Mouse (Mus musculus) layer of hippocampus, postnatal 25 days (tissue): ENCODE measurements around the gene Zfp507. TPM values are rescaled to one million over a fixed set of nuclear protein-coding genes. Genes with fewer than 3 reads are reported as not detected.

Source experiments
- DNase-seq, 2 experiments: peaks; one replicate each; pipeline ENCODE4 v3.0.0; 2022; ENCODE audit warnings: mixed read lengths in 2 of 2, low spot score in 1 of 2; ENCODE audit errors: extremely low spot score in 1 of 2
- total RNA-seq, 2 experiments: library from RNA; stranded (reverse); gene quantifications; 2 replicates each; pipeline ENCODE4 v1.2.3; 2021

The Zfp507 gene
- 10 to 100 TPM; 30.7 to 31.3 TPM for total RNA-seq

- peak; percentile 88 to 92 for DNase-seq
Measured at GRCm38 (mm10) chr7:35802906-35803595, at the start of gene Zfp507. TSS of gene Zfp507 (minus strand) at chr7:35803003.

DNA sequence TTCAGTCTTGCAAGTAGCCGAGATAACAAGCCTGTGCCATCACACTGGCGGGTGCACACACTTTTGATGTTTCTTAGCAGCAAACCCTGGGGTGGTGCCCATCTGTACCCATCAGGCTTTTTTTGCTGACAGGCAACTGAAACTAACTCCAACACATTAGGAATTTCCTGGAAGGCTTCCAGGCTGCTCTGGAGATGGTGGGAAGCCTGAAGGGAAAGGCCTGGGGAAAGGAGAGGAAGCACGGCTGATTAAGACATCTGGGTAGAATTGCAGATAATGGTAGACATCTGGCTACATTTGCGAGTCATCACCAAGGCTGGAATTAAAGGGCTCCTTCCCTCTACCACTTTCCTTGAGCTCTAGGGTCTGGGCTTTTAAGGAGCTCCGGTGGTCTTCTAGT is 47.6 kb upstream of the Zfp507 start:
- DNase-seq = no peak

GRCm38 (mm10) chr7:35848526-35848925 is 45.7 kb upstream of the Zfp507 start:
- DNase-seq = no peak

DNA sequence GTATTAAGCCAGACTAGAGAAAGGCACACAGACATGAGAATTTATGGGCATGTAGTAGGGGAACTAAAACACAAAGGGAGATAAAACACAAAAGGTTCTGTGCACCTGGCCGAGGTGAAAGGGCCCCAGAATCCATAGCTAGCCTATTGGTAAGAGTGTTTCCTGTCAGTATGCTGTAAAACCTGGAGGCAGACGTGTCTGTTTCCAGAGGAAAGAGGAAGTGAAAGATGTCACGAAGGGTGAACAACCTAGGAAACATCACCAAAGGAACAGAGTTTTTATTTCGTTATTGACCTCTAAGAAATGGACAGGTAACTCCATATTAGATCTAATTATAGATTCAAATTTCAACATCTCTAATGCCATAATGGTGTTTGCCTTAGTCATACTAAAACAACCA is 37.7 kb upstream of the Zfp507 start:
- no peak for DNase-seq

- DNase-seq = no peak
Measured at GRCm38 (mm10) chr7:35836851-35837250, 34.0 kb upstream of the Zfp507 start.

DNA sequence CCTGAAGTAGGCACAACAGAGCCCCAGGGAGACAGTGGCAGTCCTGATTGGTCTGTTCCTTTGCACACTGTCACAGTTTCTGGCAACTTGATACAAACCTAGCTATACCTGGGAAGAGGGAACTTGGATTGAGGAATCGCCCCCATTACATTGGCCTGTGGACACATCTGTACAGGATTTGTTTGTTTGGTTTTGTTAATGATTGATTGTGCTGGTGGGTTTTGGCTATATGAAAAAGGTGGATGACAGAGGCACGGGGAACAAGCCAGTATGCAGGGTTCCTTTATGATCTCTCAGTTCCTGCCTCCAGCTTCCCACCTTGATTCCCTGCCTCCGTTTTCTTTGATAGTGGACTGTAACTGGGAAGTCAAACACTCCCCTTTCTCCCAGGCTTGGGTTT is 33.6 kb upstream of the Zfp507 start:
- DNase-seq = no peak

- DNase-seq = no peak
Measured at GRCm38 (mm10) chr7:35830119-35830518, 27.3 kb upstream of the Zfp507 start.

DNA sequence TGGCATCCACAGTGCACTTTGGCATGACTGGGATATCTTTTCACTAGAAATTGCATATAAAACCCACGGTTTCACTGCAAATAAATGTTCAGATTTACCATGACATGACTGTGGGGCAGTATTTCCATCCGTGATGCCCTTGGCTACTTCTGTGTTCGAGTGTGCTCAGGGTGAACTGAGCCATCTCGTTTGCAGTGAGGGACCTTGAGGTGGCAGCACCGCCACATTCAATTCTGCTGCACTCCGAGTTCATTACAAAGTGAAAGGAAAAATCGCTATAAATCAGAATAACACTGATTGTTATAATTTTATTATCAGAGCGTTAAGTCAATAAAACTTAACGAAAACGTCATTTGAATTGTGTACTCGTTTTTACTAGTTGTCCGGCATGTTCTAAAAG is 21.1 kb upstream of the Zfp507 start:
- DNase-seq = no peak

- DNase-seq = no peak
Measured at GRCm38 (mm10) chr7:35822320-35822719, 19.5 kb upstream of the Zfp507 start.

GRCm38 (mm10) chr7:35821357-35821756 is 18.6 kb upstream of the Zfp507 start:
- DNase-seq = no peak

DNA sequence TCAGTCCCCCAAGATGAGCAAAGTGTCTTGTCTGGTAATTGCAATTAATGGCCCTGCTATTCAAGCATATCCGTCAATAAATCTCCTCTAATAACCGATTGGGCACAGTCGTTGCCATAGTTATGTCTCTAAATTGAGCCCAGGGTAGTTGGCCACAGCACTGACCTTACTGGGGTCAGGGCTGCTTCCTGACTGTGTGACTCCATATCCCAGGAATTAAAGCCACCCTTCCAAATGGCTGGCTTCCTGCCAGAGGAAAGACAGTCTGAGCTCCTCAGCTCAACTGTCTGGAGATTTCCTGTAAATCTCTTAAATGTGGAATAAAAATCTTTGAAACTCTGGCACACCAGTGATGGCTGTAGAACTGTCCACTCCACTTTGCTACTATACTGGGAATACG is 16.7 kb upstream of the Zfp507 start:
- DNase-seq = no peak

GRCm38 (mm10) chr7:35814759-35815551 is 12.2 kb upstream of the Zfp507 start:
- no peak for DNase-seq

DNA sequence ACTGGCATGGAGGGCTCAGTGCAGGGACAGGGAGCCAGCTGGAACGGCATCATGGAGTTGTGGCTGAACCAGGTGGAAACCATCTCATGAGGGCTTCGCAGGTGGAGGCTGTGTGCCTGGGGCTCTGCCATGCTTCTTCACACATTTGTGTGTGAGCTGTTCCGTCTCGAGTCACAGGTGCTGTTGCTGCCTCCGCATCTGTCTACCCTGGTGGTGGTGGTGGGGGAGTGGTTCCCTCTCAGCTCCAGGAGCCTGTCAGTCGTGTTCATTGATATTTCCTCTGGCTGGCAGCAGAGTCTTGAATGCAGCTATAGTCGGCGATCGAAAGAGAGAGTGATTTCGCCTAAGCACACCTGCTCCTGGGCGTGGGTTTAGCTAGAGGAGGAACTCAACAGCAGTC is 10.5 kb upstream of the Zfp507 start:
- DNase-seq = no peak

- DNase-seq = peak in 1 of 2 experiments; percentile 22
Measured at GRCm38 (mm10) chr7:35810736-35811135, 7.9 kb upstream of the Zfp507 start.

- no peak for DNase-seq
Measured at GRCm38 (mm10) chr7:35804206-35804605, 1.4 kb upstream of the Zfp507 start.

GRCm38 (mm10) chr7:35802201-35802905 is 450 bp downstream of the Zfp507 start:
- peak in 1 of 2 experiments; percentile 20 for DNase-seq

DNA sequence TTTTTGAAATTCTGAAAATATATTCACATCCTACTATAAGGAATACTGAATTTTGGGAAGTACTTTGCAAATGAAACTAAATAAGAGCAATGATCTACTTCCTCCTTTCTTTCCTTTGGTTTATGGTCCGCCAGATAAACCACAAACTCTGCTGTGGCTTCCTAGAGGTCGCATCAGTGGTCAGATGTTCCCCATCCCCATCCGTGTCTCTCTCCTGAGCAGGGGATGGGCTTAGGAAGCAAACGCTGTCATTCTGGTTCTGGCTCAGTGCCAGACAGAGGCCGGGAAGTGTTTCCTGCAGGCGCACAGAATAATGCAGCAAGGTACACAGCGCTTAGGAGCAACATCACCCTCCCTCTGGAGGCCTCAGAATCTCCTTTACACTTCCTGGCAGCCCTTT is 6.7 kb downstream of the Zfp507 start:
- no peak for DNase-seq

- no peak for DNase-seq
Measured at GRCm38 (mm10) chr7:35794145-35794664, 8.6 kb downstream of the Zfp507 start.

DNA sequence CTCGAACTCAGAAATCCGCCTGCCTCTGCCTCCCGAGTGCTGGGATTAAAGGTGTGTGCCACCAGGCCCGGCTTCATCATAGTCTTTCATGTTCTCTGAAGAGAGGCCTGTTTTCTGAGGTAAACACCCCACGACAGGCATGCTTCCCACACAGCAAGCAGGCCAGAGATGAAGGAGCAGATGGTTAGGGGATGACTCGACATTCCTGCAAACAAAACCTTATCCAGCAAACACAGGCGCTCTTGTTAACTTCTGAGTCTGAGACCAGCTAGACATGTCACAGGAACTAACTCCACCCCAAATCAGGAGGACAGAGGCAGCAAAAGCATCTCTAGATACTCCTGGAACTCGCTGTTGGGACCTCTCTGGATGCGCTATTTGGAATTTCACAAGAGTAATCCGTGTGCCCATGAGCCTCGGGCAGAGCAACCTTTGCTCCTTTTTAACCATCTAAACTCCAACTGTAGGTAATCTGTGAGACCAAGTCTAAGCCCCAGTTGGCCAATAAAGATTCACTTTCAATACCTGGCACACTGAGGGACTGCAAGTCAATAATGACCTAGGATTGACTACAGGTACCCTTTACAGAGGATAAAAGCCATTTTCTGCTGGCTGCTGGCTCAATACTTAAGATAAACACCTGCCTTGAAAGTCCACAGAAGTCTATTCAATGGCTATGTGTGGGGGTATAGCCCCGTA is 10.5 kb downstream of the Zfp507 start:
- no peak for DNase-seq

DNA sequence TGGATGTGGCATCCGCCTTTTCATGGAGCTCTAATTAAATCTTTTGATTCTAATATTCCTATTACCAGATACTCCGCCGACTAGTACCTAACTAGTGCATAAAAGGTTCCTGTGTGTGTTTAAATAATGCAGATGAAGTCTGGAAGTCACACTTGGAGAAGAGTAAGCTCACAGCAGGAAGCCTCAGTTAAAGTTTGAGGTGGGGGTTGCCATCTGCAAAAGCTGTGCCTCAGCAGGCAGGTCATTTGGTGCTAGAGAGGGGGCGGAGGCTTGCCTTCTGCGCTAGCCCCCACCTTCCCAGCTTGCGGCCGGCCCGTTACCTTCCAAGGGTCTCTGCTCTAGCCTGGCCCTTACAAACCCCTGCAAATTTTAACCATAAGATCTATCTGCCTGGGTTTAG is 11.9 kb downstream of the Zfp507 start:
- no peak for DNase-seq
